Mouse (Mus musculus): Measurements from ENCODE around the gene Gucy2f. TPM values are rescaled to one million over a fixed set of nuclear protein-coding genes. Genes with fewer than 3 reads are reported as not detected.

Gene Gucy2f
- total RNA-seq, 2 experiments from 2014 or later = not detected

Other genes starting within 250 kb of the Gucy2f start
- 1 to 10 TPM; 6.0 to 7.7 TPM for gene Nxt2, start 29.8 kb upstream of the Gucy2f start, total RNA-seq (2021)
- gene Kcne1l, start 109.4 kb upstream of the Gucy2f start, total RNA-seq (2021) = under 1 TPM in 1 of 2 experiments, not detected in 1; 0.18 TPM
- gene Acsl4, start 193.6 kb upstream of the Gucy2f start, total RNA-seq (2021) = 1 to 10 TPM; 8.8 to 9.5 TPM